Mouse (Mus musculus) heart, embryonic 10.5 days (tissue): Measurements from ENCODE around the gene Mxd1. TPM values are rescaled to one million over a fixed set of nuclear protein-coding genes. Genes with fewer than 3 reads are reported as not detected.

Source experiments
- DNase-seq: peaks from one replicate; pipeline ENCODE4 v3.0.0-alpha.2; 2017; ENCODE audit warnings: low spot score
- H3K27ac ChIP-seq: fragments of 300-500 bp; sonication (generic); 2 replicates; pipeline ENCODE4 v1.5.1; 2016; ENCODE audit warnings: mild to moderate bottlenecking
- H3K27me3 ChIP-seq: fragments of 300-500 bp; sonication (generic); 2 replicates; pipeline ENCODE4 v1.6.1; 2016; ENCODE audit warnings: mild to moderate bottlenecking; ENCODE audit not compliant: poor library complexity, insufficient read depth, severe bottlenecking
- H3K36me3 ChIP-seq: fragments of 300-500 bp; sonication (generic); 2 replicates; pipeline ENCODE4 v1.6.1; 2016; ENCODE audit warnings: mild to moderate bottlenecking, moderate library complexity
- H3K4me1 ChIP-seq: fragments of 300-500 bp; sonication (generic); 2 replicates; pipeline ENCODE4 v1.6.1; 2016; ENCODE audit warnings: mild to moderate bottlenecking
- H3K4me3 ChIP-seq: fragments of 300-500 bp; sonication (generic); 2 replicates; pipeline ENCODE4 v1.5.1; 2016; ENCODE audit warnings: mild to moderate bottlenecking, moderate library complexity
- H3K9me3 ChIP-seq: fragments of 300-500 bp; sonication (generic); 2 replicates; pipeline ENCODE4 v1.6.1; 2016; ENCODE audit warnings: mild to moderate bottlenecking, moderate library complexity
- WGBS: fragments of 180-500 bp; shearing (Covaris S2); methylation state at CpG from one replicate; pipeline ENCODE4 v1.1.7; 2016; 5-methylcytosine and 5-hydroxymethylcytosine counted together
- polyA plus RNA-seq: library from polyadenylated mRNA; unstranded; fragments of >200 nt; fragmentation: Nextera tagmentation; extraction: Ambion mirVana; gene quantifications from 2 replicates; pipeline ENCODE4 v1.2.1, GENCODE M21; 2016

Gene Mxd1
- polyA plus RNA-seq, 1 experiment from 2014 or later, result 8.9 TPM

DNA sequence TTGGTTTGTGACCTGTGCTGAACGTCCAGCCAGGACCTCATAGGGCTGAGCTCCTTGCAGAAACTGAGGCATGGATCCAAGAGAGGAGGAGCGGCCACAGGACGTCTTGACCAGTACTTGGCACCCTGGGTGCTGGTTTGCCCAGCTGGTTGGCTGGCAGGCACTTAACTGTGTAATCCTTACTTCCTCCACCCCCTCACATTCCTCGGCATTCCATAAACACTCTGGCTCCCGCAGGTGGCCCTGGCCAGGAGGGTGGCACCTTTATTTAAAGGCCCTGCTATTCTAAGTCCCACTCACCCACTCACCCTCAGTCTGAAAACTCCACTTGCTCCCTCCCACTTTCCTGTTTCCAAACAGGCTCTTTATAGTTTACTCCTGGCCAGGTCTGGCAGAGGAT lies 58.2 kb downstream of the Mxd1 start:
- H3K4me3 ChIP-seq, result no peak overlapping the region
- WGBS, result 50% methylated on average over 5 of the region's 5 CpGs
- no peaks in the 10 kb centered on the region for H3K9me3 ChIP-seq
- peaks cover 6% of the 10 kb centered on the region for H3K4me1 ChIP-seq
- H3K36me3 ChIP-seq, result no peaks in the 10 kb centered on the region
- H3K27me3 ChIP-seq, result no peaks in the 10 kb centered on the region
- no peak for DNase-seq
- H3K27ac ChIP-seq, result no peak overlapping the region

GRCm38 (mm10) chr6:86609235-86609634 lies 59.7 kb downstream of the Mxd1 start:
- 84% methylated on average over 6 of the region's 6 CpGs for WGBS

DNA sequence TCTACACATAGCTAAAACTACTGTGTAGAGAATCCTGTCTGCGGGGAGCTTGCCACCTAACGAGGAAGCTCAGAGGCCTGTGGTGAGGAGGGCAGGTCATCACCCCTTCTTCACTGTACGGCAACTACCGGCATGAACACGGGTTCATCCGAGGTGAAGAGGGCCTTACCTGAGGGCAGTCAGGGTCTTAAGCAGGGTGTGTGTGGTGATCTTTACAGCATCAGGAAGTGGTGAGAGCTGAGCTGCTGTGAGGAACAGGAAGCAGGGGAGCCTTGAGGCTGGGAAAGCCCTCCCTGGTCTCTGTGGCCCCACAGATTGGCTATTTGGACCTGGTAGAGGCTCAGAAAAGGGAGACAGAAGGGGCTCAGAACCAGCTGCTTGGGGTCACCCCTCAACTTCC lies 61.5 kb downstream of the Mxd1 start:
- no peak for DNase-seq
- H3K27ac ChIP-seq, result peak overlapping the region; percentile 6; the same call in 1 of the 2 replicates
- H3K27me3 ChIP-seq, result no peaks in the 10 kb centered on the region
- peaks cover 12% of the 10 kb centered on the region for H3K4me1 ChIP-seq
- H3K4me3 ChIP-seq, result no peak overlapping the region
- 79% methylated on average over 6 of the region's 6 CpGs for WGBS
- no peaks in the 10 kb centered on the region for H3K36me3 ChIP-seq
- no peaks in the 10 kb centered on the region for H3K9me3 ChIP-seq

More at GRCm38 (mm10) chr6:86609235-86609634, 59.7 kb downstream of the Mxd1 start:
- H3K4me3 ChIP-seq, result no peak overlapping the region
- H3K27me3 ChIP-seq, result no peaks in the 10 kb centered on the region
- no peaks in the 10 kb centered on the region for H3K36me3 ChIP-seq
- no peak for DNase-seq
- peaks cover 12% of the 10 kb centered on the region for H3K4me1 ChIP-seq
- no peak overlapping the region for H3K27ac ChIP-seq
- no peaks in the 10 kb centered on the region for H3K9me3 ChIP-seq

GRCm38 (mm10) chr6:86606289-86606688 lies 62.7 kb downstream of the Mxd1 start:
- Histone ChIP-seq H3K27me3 (no peaks in the 10 kb centered on the region), H3K4me1 (peaks cover 12% of the 10 kb centered on the region), H3K4me3 (no peak overlapping the region), H3K36me3 (no peaks in the 10 kb centered on the region), H3K9me3 (no peaks in the 10 kb centered on the region), H3K27ac (no peak overlapping the region)
- DNase-seq, result no peak
- 73% methylated on average over 4 of the region's 4 CpGs for WGBS

GRCm38 (mm10) chr6:86605260-86605659 lies 63.7 kb downstream of the Mxd1 start:
- H3K27ac ChIP-seq, result no peak overlapping the region
- no peak overlapping the region for H3K4me3 ChIP-seq
- 55% methylated on average over 7 of the region's 7 CpGs for WGBS
- 0 out of 2 replicates have a peak, but pooled peaks cover 5% of the 10 kb centered on the region for H3K9me3 ChIP-seq
- H3K36me3 ChIP-seq, result no peaks in the 10 kb centered on the region
- peaks cover 11% of the 10 kb centered on the region for H3K4me1 ChIP-seq
- no peak for DNase-seq
- H3K27me3 ChIP-seq, result no peaks in the 10 kb centered on the region

- H3K36me3 ChIP-seq, result no peaks in the 10 kb centered on the region
- H3K4me1 ChIP-seq, result peaks cover 26% of the 10 kb centered on the region
- H3K27ac ChIP-seq, result peak overlapping the region; percentile 43; the same call in 1 of the 2 replicates
- 0 out of 2 replicates have a peak overlapping the region, but pooled peaks have one; percentile 0 for H3K4me3 ChIP-seq
- H3K27me3 ChIP-seq, result peaks cover 11% of the 10 kb centered on the region
- H3K9me3 ChIP-seq, result 0 out of 2 replicates have a peak, but pooled peaks cover 5% of the 10 kb centered on the region
- WGBS, result 38% methylated on average over 6 of the region's 6 CpGs
- DNase-seq, result peak; percentile 87
Measured at GRCm38 (mm10) chr6:86599951-86600414, 69.0 kb downstream of the Mxd1 start.

GRCm38 (mm10) chr6:86599197-86599596 lies 69.8 kb downstream of the Mxd1 start:
- Histone ChIP-seq H3K4me3 (no peak overlapping the region), H3K36me3 (no peaks in the 10 kb centered on the region), H3K9me3 (0 out of 2 replicates have a peak, but pooled peaks cover 5% of the 10 kb centered on the region), H3K27ac (no peak overlapping the region), H3K4me1 (peaks cover 30% of the 10 kb centered on the region), H3K27me3 (peaks cover 11% of the 10 kb centered on the region)
- 18% methylated on average over 4 of the region's 4 CpGs for WGBS
- no peak for DNase-seq

- no peak overlapping the region for H3K27ac ChIP-seq
- H3K4me3 ChIP-seq, result no peak overlapping the region
- no peaks in the 10 kb centered on the region for H3K36me3 ChIP-seq
- peaks cover 30% of the 10 kb centered on the region for H3K4me1 ChIP-seq
- 0 out of 2 replicates have a peak, but pooled peaks cover 5% of the 10 kb centered on the region for H3K9me3 ChIP-seq
- no peak for DNase-seq
- 66% methylated on average over 5 of the region's 5 CpGs for WGBS
- H3K27me3 ChIP-seq, result peaks cover 11% of the 10 kb centered on the region
Measured at GRCm38 (mm10) chr6:86598742-86599193, 70.2 kb downstream of the Mxd1 start.

Other genes starting within 250 kb of the Mxd1 start
- 1.1 TPM in 1 of 2 replicates, not detected in the other for gene Gm44790, start 242.5 kb downstream of the Mxd1 start, polyA plus RNA-seq
- 16.6 and 18.0 TPM in 2 replicates for gene C87436, start 230.8 kb downstream of the Mxd1 start, polyA plus RNA-seq
- gene Pcbp1, start 142.8 kb downstream of the Mxd1 start, polyA plus RNA-seq, result 411 and 428 TPM in 2 replicates
- 0.23 and 0.58 TPM in 2 replicates for gene Asprv1, start 41.0 kb downstream of the Mxd1 start, polyA plus RNA-seq
- gene Snrnp27, start 15.4 kb upstream of the Mxd1 start, polyA plus RNA-seq, result 94.8 and 112 TPM in 2 replicates
- gene Gmcl1, start 64.2 kb upstream of the Mxd1 start, polyA plus RNA-seq, result 19.1 and 26.3 TPM in 2 replicates
- gene Anxa4, start 124.4 kb upstream of the Mxd1 start, polyA plus RNA-seq, result 9.9 and 16.7 TPM in 2 replicates
- 19.4 and 24.3 TPM in 2 replicates for gene Aak1, start 180.4 kb upstream of the Mxd1 start, polyA plus RNA-seq